Mouse (Mus musculus): Measurements from ENCODE around the gene Gm12253.

Gm12253 gene

DNA sequence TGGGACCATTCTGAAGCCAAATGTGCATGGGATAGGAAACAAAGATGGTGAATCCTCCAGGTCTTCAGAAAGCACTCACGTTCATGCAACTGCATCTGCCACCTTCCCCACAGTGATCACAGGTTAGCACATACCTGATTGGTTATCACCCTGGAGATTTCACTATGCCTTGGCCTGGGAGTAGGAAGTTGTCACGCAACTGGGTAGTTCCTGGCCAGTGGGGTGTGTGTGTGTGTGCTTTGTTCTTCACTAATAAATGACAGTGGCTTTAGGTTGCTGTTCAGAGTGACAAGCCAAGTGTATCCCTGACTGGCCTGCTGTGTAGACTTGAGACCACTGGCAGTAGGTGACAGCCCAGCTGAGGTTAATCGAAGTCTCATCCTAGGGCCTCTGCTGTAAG, at the start of gene Gm12253:
Gene Gm12253 (plus strand): TSS at position 301 of the 400 bp plus-strand sequence.
- in situ Hi-C loops (cut with MboI) = no loop called here

DNA sequence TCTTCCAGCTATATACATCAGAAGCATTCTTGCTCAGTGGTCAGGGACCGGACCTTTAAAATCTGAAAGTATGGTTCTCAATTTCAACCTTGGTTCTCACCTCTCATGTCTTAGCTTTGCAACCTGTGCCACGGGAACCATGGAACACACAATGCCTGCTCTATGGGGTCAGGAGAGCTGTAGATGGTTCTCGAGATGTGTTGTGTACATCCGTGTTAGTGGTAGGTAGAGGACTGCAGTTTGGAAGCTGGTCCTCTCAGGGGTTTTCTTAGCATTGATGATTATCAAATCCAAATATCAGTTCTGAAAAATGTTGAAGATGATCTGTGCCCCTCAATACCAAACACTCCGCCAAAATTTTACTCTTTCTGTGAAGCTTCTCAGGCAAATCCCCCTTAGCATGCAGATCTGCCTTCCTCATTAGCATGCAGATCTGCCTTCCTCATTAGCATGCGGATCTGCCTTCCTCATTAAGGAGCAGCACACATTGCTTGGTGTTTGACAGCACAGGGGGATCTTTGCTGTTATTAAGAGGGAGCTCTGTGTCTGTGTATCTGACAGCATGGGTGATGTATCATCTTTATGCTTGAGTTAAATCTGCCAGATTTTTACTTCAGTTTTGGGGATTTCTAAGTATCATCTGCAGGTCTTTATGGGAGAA, 32.2 kb upstream of the Gm12253 start:
- in situ Hi-C loops (cut with MboI) = no loop called here

DNA sequence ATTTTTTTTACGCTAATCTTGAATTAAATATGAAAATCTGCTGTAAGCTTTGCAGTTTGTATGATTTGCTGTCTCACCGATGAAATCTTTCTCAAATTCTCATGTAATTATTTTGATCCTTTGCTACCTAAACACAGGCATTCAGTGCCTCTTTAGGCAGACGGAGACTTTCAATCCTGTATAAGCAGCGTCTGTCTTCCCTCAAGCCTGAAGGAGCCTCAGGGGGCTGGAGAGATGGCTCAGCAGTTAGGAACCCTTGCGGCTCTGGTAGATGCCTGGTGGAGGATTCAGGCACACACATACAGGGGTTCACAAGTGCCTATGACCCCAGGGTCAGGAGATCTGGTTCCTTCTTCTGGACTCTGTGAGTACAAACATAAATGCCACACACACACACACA, 31.7 kb upstream of the Gm12253 start:
- in situ Hi-C loops (cut with MboI) = no loop called here

DNA sequence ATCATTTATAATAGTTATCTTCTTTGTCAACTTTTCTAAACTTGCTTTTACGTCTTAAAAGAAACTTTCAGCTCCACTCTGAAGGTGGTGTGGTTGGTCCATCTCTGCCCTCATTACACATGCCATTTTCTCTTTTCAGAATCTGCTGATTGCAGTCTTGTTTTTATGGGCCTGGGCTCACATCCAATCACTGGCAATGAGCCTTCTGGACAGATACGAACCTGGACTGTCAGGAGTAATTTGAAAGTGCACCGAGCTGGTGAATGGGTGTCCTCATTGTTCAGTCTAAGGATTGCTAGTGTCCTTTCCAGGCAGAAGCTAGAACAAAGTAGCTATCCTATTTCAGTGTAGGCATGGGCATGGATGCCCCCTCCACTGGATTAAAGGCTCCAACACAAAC, 24.3 kb upstream of the Gm12253 start:
- in situ Hi-C loops (cut with MboI) = no loop called here

DNA sequence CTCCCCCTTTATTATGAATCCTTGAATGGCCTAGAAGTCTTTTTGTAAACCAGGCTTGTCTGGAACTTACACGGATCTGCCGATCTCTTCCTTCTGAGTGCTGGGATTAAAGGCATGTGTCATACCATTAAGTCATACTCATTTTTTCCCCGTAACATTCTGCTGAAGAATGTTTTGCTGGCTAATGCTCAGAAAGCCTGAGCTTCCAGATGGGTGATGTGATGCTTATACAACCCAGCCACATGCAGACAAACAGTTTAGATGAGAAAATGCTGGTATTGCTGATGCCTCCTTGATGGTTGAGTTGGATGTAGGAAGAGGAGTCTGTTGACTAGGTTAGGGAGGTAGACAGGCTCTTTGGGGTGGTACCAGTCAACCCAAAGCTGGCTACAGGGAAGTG, 14.0 kb upstream of the Gm12253 start:
- in situ Hi-C loops (cut with MboI) = no loop called here

DNA sequence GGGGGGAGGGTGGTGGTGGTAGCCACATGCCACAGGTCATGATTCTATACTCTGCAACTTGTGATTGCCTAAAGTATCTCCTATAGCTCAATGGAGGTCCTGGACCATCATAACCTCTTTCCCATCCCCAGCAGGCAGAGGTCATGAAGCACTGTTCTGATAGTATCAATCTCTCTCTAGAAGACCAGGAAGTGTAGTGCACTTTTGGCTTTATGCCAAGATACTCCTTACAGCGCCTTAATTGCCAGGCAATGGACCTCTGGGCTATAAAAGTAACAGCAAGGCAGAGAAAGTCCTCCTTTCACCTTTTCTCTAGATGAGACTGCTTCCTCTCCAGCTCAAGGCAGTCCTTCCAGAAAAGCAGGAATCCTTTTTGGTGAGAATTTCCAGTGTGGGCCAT, 11.5 kb upstream of the Gm12253 start, which contains the start of gene 1810065E05Rik:
Gene 1810065E05Rik (plus strand): TSS at position 297 of the 400 bp plus-strand sequence.
- in situ Hi-C loops (cut with MboI) = no loop called here

DNA sequence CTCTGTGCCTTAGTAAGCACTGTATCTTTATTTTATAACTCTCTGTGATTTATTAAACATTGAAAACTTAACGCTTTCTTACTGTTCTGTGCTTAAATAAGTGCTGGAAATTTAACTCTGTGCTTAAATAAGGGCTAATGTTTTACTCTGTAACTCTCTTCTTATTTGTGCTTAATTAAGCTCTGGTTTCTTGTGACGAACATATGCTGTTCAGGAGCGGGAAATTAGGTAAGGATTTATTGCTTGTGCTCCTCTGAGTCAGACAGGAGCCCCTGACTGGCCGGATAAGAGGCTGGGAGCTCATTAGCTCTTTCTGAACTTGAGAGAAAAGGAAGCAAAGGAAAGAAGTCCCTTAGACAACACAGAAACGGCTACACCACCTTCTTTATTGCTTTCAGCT, 5.5 kb downstream of the Gm12253 start:
- in situ Hi-C loops (cut with MboI) = no loop called here

DNA sequence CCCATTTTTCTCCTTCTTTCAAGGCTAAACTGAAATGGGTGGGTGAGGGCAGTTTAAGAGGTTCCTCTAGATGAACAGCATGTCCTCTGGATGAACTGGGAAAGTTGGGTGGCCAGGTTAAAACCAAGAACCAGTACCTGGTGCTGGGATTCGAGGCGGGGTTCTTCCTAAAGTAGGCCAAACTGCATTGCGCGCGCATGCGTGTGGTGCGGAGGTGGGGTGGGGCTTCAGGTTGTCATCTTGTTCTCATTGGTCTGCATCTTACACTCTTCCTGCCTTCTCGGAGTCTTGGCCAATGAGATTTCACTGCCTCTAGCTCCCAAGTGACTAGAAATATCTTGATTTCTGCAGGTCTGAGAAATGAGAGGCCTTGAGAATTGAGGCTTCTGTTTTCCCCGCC, 20.4 kb downstream of the Gm12253 start, which contains the start of gene Lypd9:
Gene Lypd9 (minus strand): TSS at position 165 of the 400 bp plus-strand sequence.
- in situ Hi-C loops (cut with MboI) = no loop called here

DNA sequence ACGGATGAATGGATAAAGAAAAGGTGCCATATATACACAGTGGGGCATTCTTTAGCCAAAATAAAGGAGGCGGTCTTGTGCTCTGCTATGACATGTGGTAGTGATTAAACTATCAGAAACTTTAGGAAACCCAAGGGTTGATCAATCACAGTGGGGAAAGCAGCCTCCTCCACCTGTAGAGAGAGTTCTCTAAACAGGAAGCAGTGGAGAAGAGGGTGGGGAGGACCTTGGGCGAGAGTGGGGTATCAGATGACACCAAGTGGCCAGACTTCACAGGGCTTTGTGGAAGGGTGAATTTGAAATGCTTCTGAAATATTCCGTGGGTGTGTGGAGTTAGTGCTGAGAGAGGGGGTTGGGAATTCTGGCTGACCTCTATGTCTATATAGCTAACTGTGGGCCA, 21.2 kb downstream of the Gm12253 start:
- in situ Hi-C loops (cut with MboI) = no loop called here

DNA sequence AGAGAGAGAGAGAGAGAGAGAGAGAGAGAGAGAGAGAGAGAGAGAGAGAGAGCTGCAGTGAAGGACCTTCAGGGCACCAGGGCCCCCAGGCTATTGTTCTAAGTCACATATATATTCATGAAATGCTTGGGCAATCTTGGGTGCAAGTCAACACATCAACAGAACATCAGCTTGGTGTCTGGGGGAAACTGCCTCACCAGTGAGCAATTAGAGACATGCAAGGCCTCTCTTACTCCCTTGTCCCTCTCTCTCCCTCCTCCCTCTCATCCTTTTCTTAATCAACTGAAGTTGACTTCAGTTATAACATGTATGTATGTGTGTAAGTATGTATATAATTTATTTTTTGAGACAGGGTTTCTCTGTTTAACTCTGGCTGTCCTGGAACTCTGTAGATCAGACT, 29.8 kb downstream of the Gm12253 start, which contains the start of gene Olfr30:
Gene Olfr30 (minus strand): TSS at position 101 of the 400 bp plus-strand sequence.
- in situ Hi-C loops (cut with MboI) = no loop called here

Measured in mature B cell (primary cell).